Comparison of ENCODE assay signal across 18 mouse cellular contexts in genomic region chr8:104410628-104411273, GRCm38 (mm10). TPM values are rescaled to one million over a fixed set of nuclear protein-coding genes. Genes with fewer than 3 reads are reported as not detected.
DNase-seq lines count a peak whose midpoint lies in the region; ATAC-seq and TF ChIP-seq lines count a peak whose summit lies in the region.
"Had no signal": no experiment of that assay in that cellular context is flagged by ENCODE, and none has a peak within 500 bp of the region (broad histone marks: within the 10 kb centered on the region; RNA-seq: fewer than 3 reads in every experiment).

No protein-coding gene starts in this region.

- H3K4me1 ChIP-seq in midbrain, embryonic 14.5 days (ENCODE audit: control insufficient read depth, insufficient read depth, low read length), result no peaks in the 10 kb centered on the region
- no peaks in the 10 kb centered on the region for H3K4me1 ChIP-seq in midbrain, embryonic 16.5 days (ENCODE audit: control insufficient read depth, insufficient read depth, low read length)
- H3K4me1 ChIP-seq in embryonic fibroblast, embryonic 13.5 days (ENCODE audit: control insufficient read depth, insufficient read depth, low read length), result peaks cover 31% of the 10 kb centered on the region
- peaks cover 4% of the 10 kb centered on the region; the same call in 1 of the 2 replicates for H3K4me1 ChIP-seq in forebrain, embryonic 13.5 days

- DNase-seq in frontal cortex, postnatal 25 days (ENCODE audit: low spot score in 2 of 2), result no peak
- no peak for DNase-seq in midbrain, embryonic 14.5 days
- DNase-seq in ES-CJ7 (ENCODE audit: low read depth, low spot score), result peak; percentile 83
- DNase-seq in embryo, embryonic 10.5 days (ENCODE audit: low spot score), result no peak
- DNase-seq: adrenal gland, adult 2 months; cerebellum, adult 9-10 months; gastrocnemius, postnatal 14 days; heart, postnatal 36 days; kidney, postnatal 10 days; lung, adult 2 months; thymus, postnatal 36 days had no signal

- no peak overlapping the region for H3K4me3 ChIP-seq in midbrain, embryonic 14.5 days (replicated peaks; ENCODE audit: low read depth, low read length)
- H3K4me3 ChIP-seq in midbrain, embryonic 16.5 days (ENCODE audit: low read depth, low read length), result no peak overlapping the region
- H3K4me3 ChIP-seq in embryonic fibroblast, embryonic 13.5 days (ENCODE audit: insufficient read depth, low read length), result no peak overlapping the region
- H3K4me3 ChIP-seq in forebrain, embryonic 13.5 days, result no peak overlapping the region
- H3K4me3 ChIP-seq: limb, embryonic 15.5 days had no signal

- no peak overlapping the region for H3K4me2 ChIP-seq in midbrain, embryonic 14.5 days (ENCODE audit: low read length)
- no peak overlapping the region for H3K4me2 ChIP-seq in midbrain, embryonic 16.5 days (ENCODE audit: low read length)
- no peak overlapping the region for H3K4me2 ChIP-seq in forebrain, embryonic 13.5 days
- H3K4me2 ChIP-seq: heart, embryonic 11.5 days; limb, embryonic 15.5 days had no signal

- TF ChIP-seq CTCF in embryonic fibroblast, embryonic 13.5 days (IDR thresholded peaks at IDR 0.05; ENCODE audit: borderline replicate concordance, insufficient read depth, low read length), result no peak

- no peak overlapping the region for H3K9ac ChIP-seq in midbrain, embryonic 14.5 days (replicated peaks; ENCODE audit: low read length)
- no peak overlapping the region for H3K9ac ChIP-seq in midbrain, embryonic 16.5 days (ENCODE audit: low read depth, low read length)
- no peak overlapping the region for H3K9ac ChIP-seq in forebrain, embryonic 13.5 days
- H3K9ac ChIP-seq: limb, embryonic 15.5 days had no signal

- TF ChIP-seq POLR2A in embryonic fibroblast, embryonic 13.5 days (IDR thresholded peaks at IDR 0.05; ENCODE audit: low read depth, low read length), result 0 out of 2 replicates have a peak, but pooled peaks have one; percentile 18

- 36% methylated on average over 7 of the region's 7 CpGs for WGBS in midbrain, embryonic 14.5 days
- 38% methylated on average over 7 of the region's 7 CpGs for WGBS in midbrain, embryonic 16.5 days
- WGBS in forebrain, embryonic 13.5 days, result 32% methylated on average over 7 of the region's 7 CpGs

- peak; percentile 54 for ATAC-seq in frontal cortex, adult (ENCODE audit: low TSS enrichment)
- ATAC-seq in midbrain, embryonic 14.5 days (ENCODE audit: low FRiP score, low TSS enrichment), result no peak
- ATAC-seq in midbrain, embryonic 16.5 days, result no peak
- ATAC-seq in forebrain, embryonic 13.5 days, result no peak

- 0 out of 2 replicates have a peak overlapping the region, but pooled peaks have one; percentile 26 for H3K27ac ChIP-seq in midbrain, embryonic 14.5 days (replicated peaks; ENCODE audit: low read depth, low read length)
- H3K27ac ChIP-seq in midbrain, embryonic 16.5 days (ENCODE audit: low read length), result no peak overlapping the region
- H3K27ac ChIP-seq in embryonic fibroblast, embryonic 13.5 days (ENCODE audit: insufficient read depth, low read length), result peak overlapping the region; percentile 94
- no peak overlapping the region for H3K27ac ChIP-seq in forebrain, embryonic 13.5 days
- H3K27ac ChIP-seq: limb, embryonic 15.5 days; stomach, postnatal 0 days had no signal

- H3K36me3 ChIP-seq in midbrain, embryonic 14.5 days (ENCODE audit: control insufficient read depth, insufficient read depth, low read length), result peaks cover 4% of the 10 kb centered on the region
- H3K36me3 ChIP-seq in midbrain, embryonic 16.5 days (ENCODE audit: control insufficient read depth, insufficient read depth, low read length), result no peaks in the 10 kb centered on the region
- H3K36me3 ChIP-seq in forebrain, embryonic 13.5 days (ENCODE audit: poor library complexity, severe bottlenecking), result no peaks in the 10 kb centered on the region
- H3K36me3 ChIP-seq: limb, embryonic 15.5 days had no signal

- no peaks in the 10 kb centered on the region for H3K27me3 ChIP-seq in midbrain, embryonic 14.5 days (ENCODE audit: control insufficient read depth, insufficient read depth, low read length)
- H3K27me3 ChIP-seq in midbrain, embryonic 16.5 days (ENCODE audit: control insufficient read depth, insufficient read depth, low read depth, low read length), result no peaks in the 10 kb centered on the region
- H3K27me3 ChIP-seq in forebrain, embryonic 13.5 days, result no peaks in the 10 kb centered on the region
- H3K27me3 ChIP-seq: limb, embryonic 15.5 days had no signal

- no peaks in the 10 kb centered on the region for H3K9me3 ChIP-seq in midbrain, embryonic 14.5 days (ENCODE audit: control insufficient read depth, low read length)
- no peaks in the 10 kb centered on the region for H3K9me3 ChIP-seq in midbrain, embryonic 16.5 days (replicated peaks; ENCODE audit: control insufficient read depth, low read length, poor library complexity, severe bottlenecking)
- no peaks in the 10 kb centered on the region for H3K9me3 ChIP-seq in forebrain, embryonic 13.5 days (replicated peaks)
- H3K9me3 ChIP-seq: limb, embryonic 15.5 days had no signal

RNA-seq across cellular contexts. Expression of gene Cmtm4, which starts 15.1 kb away (rescaled TPM):
- polyA plus RNA-seq in midbrain, embryonic 14.5 days (2014; fragmentation: Nextera tagmentation; extraction: Ambion mirVana), result 3.6 and 5.1 TPM in 2 replicates
- 2.7 TPM in 2 replicates for polyA plus RNA-seq in midbrain, embryonic 16.5 days (2015; fragmentation: Nextera tagmentation; extraction: Ambion mirVana)
- 28.2 and 29.1 TPM in 2 replicates for polyA plus RNA-seq in embryonic fibroblast, embryonic 13.5 days (2011; ENCODE audit: insufficient read length, low read depth, missing spikeins)
- polyA plus RNA-seq in forebrain, embryonic 13.5 days (2015; fragmentation: Nextera tagmentation; extraction: Ambion mirVana), result 2.6 TPM in 2 replicates

RNA-seq across cellular contexts. Expression of gene Dync1li2, which starts 32.1 kb away (rescaled TPM):
- polyA plus RNA-seq in midbrain, embryonic 14.5 days (2014; fragmentation: Nextera tagmentation; extraction: Ambion mirVana), result 69.1 and 103 TPM in 2 replicates
- polyA plus RNA-seq in midbrain, embryonic 16.5 days (2015; fragmentation: Nextera tagmentation; extraction: Ambion mirVana), result 114 and 136 TPM in 2 replicates
- polyA plus RNA-seq in embryonic fibroblast, embryonic 13.5 days (2011; ENCODE audit: insufficient read length, low read depth, missing spikeins), result 106 and 135 TPM in 2 replicates
- 108 and 109 TPM in 2 replicates for polyA plus RNA-seq in forebrain, embryonic 13.5 days (2015; fragmentation: Nextera tagmentation; extraction: Ambion mirVana)

Comparison
In these comparisons a context has a peak if more than half of its experiments do, and no peak if none do; other contexts are left out.
1. H3K27ac ChIP-seq: peak in midbrain, embryonic 14.5 days (single experiment) and embryonic fibroblast, embryonic 13.5 days (single experiment); none in midbrain, embryonic 16.5 days (single experiment) and forebrain, embryonic 13.5 days (single experiment).